Mouse (Mus musculus) cerebellum, postnatal 10 days (tissue): ENCODE data around the gene Fam84b.

ENCODE experiments used
- DNase-seq, 2 experiments: peaks; one replicate each; pipeline ENCODE4 v3.0.0; 2021; ENCODE audit warnings: mixed read lengths in 2 of 2

The Fam84b gene

DNA sequence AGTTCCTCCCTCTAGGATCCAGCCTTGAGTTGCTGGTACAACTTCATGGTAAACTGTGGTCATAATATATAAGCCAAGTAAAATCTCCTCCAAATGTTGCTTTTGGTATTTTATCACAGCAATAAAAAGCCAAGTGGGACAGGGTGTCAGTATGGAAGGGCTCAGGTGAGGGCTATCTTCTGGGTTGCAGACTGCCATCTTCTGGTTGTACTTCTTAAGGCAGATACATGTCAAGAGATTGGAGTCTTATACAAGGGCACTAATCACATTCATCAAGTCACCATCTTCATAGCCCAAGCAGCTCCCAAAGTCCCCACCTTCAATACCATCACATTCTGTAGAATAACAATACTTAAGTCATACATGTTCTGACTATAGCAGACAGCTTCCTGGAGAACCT is 21.0 kb downstream of the Fam84b start:
- peak in 1 of 2 experiments; percentile 36 for DNase-seq

DNA sequence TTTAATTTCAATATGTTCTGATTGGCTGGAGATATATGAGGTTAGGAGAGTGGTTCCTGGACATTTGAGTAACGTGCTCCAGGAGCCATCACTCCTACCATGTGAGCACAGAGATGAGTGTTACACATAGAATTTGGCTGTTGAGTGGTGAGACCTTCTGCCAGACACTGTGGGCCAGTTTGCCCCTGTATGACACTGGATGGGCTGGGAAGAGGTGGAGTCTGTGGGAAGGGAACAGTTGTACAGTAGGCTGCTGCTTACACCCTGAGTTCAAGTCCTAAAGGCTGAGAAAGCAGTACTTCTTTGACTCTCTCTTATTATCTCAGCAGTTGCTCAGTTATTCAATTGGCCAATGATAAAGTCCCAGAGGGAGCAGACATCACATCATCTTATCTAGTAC is 27.4 kb downstream of the Fam84b start:
- DNase-seq, result no peak

DNA sequence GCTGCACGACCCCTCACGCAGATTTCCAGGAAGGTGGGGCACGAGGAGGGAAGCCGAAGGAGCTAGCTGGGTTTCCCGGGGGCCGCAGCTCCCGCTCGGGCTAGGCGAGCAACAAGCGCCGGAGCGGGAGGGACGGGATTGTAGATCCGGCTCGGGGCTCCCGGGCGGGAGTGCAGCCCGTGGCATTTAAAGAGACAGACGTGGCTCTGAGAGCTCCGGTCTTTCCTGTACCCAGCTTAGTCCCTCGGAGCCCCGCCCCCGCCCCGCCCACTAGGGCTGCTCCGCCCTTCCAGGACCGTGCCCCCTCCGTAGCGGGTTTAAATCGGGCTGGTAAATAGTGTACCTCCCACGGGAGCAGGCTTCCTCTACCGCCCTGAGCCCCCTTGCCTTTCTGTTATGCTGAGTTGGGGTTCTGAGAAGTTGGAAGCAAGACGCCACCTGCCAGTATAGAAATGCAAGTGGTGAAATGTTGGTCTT is 28.8 kb downstream of the Fam84b start:
- peak; percentile 90 to 94 for DNase-seq

DNA sequence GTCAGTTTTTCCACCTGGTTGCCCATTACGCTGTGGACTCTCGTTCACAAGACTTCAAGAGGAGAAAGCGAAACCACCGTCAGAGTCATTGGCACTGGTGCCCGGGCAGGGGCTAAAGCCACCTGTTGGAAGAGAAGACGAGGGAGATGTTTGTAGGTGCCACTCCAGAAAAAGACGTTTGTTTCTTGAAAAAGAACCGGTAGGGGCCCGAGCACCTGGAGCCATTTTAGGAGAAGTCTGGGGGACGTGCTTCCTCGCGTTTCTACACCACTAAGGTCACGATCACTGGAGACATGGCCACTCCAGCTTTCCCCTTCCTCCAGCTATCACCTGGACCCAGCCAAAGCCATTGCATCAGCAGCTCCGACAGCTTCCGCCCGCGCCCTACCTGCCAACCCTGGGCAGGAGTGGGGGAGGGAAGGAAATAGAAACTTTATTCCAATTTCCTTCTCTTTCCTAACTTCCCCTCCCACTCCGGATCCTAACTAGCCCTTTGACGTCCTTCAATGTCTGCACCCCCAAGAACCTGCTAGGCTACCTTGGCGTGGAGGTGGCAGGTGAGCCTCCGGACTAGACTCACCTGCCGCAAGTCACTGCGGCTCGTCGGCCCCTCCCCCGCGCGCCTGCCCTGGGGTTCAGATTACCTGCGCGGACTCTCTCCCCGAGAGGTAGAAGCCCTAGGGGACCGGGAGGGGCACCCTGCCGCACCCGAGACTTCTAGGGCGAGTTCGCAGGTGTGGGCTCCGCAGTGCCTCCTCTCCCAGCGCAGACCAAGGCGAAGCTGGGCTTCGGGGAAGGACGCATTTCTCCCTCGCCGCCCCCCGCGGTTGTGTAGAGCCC is 29.5 kb downstream of the Fam84b start:
- DNase-seq, result peak; percentile 29 to 54

DNA sequence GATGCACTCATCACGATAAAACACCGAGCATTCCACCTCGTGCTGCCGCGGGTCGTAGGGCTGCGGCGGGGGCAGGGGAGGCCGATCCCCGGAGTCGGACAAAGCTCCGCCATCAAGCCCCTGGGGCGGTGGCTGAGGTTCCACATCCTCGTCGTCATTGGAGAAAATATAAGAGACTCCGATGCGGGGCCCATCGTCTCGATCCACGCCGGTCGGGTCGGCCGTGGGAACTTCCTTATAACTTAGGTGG is 30.0 kb downstream of the Fam84b start:
- peak in 1 of 2 experiments; percentile 43 for DNase-seq

DNA sequence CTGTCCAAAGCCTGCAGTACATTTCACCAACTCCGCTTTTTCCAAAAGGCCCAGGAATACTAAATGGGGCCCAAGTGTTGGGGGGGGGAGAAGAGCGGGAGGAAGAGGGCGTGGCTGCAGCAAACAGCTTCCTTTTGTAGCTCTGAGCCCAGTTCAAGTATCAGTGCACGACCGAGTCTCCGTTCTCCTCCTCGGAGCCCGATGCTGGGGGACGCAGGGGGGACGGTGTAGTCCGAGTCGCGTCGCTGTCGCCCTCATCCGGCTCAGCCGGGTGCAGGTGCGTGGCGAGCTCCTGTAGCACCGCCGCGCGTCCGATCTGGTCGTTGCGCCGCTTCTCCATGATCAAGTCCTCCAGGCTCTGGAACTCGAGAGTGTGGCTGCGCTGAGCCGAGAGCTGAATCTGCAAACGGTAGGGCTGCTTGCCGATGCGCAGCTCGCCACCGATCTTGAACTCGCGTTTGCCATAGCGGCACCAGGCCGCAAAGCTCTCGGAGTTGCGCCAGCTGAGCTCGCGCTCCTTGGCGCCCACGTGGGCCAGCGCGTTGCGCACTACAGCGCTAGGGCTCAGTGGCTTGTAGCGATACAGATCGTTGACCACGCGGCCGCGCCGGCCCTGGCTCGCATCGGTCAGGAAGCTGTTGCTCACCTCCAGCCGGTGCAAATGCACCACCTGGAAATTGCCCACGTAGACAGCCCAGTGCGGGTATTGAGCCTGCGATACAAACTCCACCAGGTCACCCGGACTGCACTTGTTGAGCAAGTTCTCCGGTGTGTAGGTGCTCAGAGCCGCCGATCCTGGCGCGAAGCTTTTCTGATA is 30.6 kb downstream of the Fam84b start:
- DNase-seq, result peak; percentile 87 to 89

DNA sequence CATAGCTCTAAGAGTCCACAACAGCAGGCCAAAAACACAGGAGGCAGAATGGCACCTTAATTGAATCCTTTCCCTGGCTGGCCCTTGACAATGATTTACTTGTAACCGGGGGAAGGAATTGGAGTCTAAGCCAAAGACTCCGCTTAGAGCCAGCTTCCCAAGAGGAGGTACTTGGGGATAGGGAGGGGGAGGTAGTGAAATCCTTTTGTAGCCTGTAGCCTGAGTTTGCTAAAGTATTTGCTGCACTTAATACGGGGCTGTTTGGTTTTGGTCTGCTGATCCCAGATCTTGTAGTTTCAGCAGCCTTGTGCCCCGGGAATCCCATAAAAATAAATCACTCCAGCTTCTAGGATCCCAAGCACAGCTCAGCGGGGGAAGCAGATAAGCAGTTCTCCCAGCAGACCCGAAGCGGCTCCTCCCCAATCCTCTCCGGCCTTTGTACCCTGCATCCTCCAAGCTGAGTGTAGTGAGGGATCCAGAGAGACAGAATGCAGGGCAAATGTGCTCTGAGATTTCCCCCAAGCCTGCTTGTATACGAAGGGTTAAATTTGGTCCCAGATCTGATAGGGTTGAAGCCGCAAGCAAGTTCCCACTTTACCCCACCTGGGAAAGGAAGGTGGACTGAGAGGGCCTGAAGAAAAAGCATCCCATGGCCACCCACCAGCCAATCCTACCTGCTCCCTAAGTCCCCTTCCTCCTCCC is 31.3 kb downstream of the Fam84b start:
- DNase-seq, result peak; percentile 49 to 57

DNA sequence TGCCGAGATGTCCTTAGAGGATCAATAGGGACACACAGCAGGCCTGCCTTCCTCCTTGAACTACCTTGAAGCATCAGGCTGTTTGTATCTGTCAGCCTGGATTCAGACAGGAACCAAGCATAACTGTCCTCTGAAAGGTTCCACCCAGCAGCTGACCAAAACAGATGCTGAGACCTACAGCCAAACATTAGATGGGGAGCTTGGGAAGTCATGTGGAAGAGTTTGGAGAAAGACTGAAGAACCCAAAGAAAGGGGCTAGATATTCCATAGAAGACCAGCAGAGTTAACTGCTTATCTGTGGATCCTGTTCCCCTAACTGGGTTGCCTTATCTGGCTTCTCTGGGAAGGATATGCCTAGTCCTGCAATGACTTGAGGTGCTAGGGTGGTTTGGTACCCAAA is 35.1 kb downstream of the Fam84b start:
- DNase-seq, result no peak

DNA sequence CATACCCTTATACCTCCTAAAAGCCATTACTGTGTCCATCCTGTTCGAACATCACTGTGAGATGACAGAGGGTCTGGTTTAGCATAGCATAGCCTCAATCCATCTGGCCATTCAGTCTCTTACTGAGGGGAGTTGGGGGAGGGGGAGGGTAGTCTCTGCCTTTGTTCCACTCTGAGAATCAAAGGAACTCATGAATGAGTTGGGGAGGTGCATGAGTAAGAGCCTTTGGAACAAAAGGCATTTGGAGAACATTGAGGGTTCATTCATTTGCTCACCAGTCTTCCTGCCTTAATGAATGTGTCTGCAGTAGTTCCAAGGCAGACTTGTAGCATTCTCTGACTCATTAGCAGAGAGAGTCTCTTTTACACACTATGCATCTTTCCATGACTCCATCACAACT is 37.1 kb downstream of the Fam84b start:
- no peak for DNase-seq

DNA sequence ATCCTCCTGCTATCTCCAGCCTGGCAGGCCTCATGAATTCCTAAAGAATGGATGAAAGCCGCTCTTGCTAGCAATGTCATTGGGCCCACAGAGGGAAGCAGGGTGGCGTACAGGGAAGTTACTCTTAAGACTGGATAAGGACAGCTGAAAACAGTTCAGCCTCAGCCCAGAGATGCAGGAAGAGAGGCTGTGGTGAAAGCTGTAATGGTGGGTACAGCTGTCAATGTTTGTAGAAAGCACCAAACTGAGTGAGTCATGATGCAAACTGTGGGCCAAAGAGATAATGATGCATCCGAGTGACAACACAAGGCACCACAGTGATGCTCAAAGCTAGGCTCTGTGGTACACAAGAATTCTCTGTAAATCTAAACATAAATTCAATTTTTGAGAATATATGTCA is 39.0 kb downstream of the Fam84b start:
- no peak for DNase-seq

DNA sequence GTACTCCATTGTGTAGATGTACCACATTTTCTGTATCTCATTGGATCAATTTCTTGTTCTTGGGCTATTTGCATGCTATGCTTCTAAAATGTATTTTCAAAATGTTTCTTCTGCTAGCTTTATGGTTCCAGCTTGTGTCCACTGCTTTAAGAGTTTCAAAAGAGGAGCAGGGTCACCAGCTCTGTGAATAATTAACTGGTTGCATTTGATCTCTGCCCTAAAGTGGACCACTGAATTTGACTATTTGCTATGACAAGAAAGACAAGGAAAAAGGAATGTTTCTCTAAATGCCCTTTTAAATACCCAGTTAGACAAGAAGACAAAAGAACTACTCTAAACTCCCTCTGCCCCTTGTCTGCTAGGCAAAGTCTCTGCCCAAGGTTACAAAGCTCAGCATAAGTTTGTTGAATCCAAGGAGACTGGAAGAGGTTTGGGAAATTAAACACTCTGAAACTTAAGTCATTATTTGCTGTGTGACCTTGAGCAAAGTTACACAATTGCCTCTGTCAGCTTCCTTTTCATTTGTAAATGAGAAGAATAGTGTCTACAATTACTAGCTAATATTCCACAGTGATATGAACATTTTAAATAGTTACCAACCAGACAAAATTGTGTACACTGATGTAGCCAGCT is 60.4 kb downstream of the Fam84b start:
- no peak for DNase-seq

DNA sequence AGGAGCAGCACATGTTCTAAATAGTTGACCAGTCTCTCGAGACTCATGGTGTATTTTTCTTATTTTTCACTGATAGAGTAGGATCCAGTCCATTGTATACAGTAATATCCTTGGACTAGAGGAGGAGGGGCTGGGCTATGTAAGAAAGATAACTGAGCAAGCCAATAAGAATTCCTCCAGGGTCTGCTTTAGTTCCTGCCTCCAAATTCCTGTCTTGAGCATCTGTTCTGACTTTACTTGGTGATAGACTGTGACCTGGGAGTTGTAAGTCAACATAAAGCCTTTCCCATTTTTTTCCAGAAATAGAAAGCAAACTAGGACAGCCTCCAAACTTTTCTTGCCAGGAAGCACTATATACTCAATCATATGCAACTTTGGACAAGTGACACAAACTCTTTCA is 64.5 kb downstream of the Fam84b start:
- DNase-seq, result no peak

DNA sequence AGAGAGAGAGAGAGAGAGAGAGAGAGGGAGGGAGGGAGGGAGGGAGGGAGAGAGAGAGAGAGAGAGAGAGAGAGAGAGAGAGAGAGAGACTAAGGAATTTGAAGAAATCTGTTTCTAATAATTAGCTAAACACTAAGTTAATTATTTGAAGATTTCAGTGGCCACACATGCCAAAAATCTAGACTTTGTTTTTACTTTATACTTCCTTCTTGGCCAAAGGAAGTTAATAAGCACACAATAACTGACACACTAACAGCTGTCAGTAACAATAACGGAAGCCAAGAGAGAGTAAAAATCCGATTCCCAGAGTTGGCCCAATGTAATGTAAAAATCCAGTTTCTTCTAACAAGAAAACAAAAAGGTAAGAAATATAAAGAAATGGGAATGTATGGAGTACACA is 69.8 kb downstream of the Fam84b start:
- DNase-seq, result no peak

DNA sequence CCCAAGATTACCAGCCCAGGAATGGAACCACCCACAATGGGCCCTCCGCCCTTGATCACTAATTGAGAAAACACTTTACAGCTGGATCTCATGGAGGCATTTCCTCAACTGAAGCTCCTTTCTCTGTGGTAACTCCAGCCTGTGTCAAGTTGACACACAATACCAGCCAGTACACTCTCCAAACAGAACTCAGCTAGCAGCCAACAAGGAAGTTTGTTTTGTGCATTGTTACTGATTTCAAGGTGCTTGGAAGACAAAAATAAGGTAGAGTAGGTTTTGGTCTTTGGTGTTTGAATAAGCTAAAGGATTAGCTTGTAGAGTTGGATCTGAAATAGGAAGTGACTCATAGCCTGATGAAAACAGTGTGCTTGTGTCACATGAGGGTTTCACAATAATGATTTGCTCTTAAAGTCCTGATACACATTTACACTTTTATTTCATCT is 74.0 kb downstream of the Fam84b start:
- DNase-seq, result no peak

DNA sequence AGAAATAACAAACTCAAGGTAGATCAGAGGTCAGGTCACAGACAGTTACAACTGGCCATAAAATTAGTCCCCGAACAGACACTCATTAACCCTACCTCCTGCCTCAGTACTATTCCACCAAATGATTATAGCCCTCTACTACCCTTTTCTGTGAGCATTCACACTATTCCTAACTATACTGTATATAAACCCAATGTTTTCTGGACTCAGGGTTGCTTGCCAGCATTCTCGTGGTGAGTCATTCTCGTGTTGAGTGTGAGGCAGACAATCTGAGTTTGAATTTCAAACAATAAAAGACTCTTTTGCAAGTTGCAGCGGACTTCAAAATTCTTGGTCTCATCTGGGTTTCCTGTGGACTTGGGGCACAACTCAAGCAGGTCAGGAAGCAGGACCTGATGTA is 74.5 kb downstream of the Fam84b start:
- no peak for DNase-seq
